Mouse (Mus musculus): Measurements from ENCODE around the gene Arhgap32.

GRCm38 (mm10) chr9:32314071-32314470 lies 198.1 kb downstream of the Arhgap32 start:
- no peak for TF ChIP-seq POLR2A (IDR thresholded peaks at IDR 0.05; ENCODE audit: insufficient read depth, low read length)
- no peak for TF ChIP-seq CTCF (IDR thresholded peaks at IDR 0.05; ENCODE audit: low read depth, low read length)
- no peak for TF ChIP-seq EP300 (IDR thresholded peaks at IDR 0.05; ENCODE audit: insufficient read depth, low read depth, low read length)

Data from ES-Bruce4 (cell line).